Mouse (Mus musculus): Measurements from ENCODE around the gene B3gnt4. TPM values are rescaled to one million over a fixed set of nuclear protein-coding genes. Genes with fewer than 3 reads are reported as not detected.
A peak's percentile ranks its signal among the peaks of the same experiment; 100 is the strongest.

B3gnt4 gene
- polyA plus RNA-seq, 1 experiment from 2014 or later = 1.2 TPM

- no peaks in the 10 kb centered on the region for H3K9me3 ChIP-seq (ENCODE audit: control insufficient read depth, low read length)
- peaks cover 7% of the 10 kb centered on the region; the same call in 1 of the 2 replicates for H3K4me1 ChIP-seq (ENCODE audit: control insufficient read depth, insufficient read depth, low read length)
- DNase-seq = no peak
- H3K27me3 ChIP-seq (ENCODE audit: control insufficient read depth, insufficient read depth, low read length) = no peaks in the 10 kb centered on the region
- no peak overlapping the region for H3K4me2 ChIP-seq (ENCODE audit: low read length)
- no peak for ATAC-seq (ENCODE audit: low FRiP score, low TSS enrichment)
- no peak overlapping the region for H3K4me3 ChIP-seq (replicated peaks; ENCODE audit: low read depth, low read length)
- H3K9ac ChIP-seq (replicated peaks; ENCODE audit: low read length) = no peak overlapping the region
- 88% methylated on average over 1 of the region's 1 CpGs for WGBS
- H3K36me3 ChIP-seq (ENCODE audit: control insufficient read depth, insufficient read depth, low read length) = peaks cover 29% of the 10 kb centered on the region
- no peak overlapping the region for H3K27ac ChIP-seq (replicated peaks; ENCODE audit: low read depth, low read length)
Measured at GRCm38 (mm10) chr5:123522166-123522565, 11.9 kb downstream of the B3gnt4 start.

- Histone ChIP-seq H3K4me2 (ENCODE audit: low read length) (peak within 1 kb of the TSS; percentile 94), H3K36me3 (ENCODE audit: control insufficient read depth, insufficient read depth, low read length) (peaks cover 27% of the 10 kb centered on the region), H3K9me3 (ENCODE audit: control insufficient read depth, low read length) (no peaks in the 10 kb centered on the region), H3K27ac (replicated peaks; ENCODE audit: low read depth, low read length) (peak within 1 kb of the TSS; percentile 83), H3K9ac (replicated peaks; ENCODE audit: low read length) (peak within 1 kb of the TSS; percentile 73), H3K27me3 (ENCODE audit: control insufficient read depth, insufficient read depth, low read length) (no peaks in the 10 kb centered on the region), H3K4me3 (replicated peaks; ENCODE audit: low read depth, low read length) (peak within 1 kb of the TSS; percentile 97), H3K4me1 (ENCODE audit: control insufficient read depth, insufficient read depth, low read length) (peaks cover 7% of the 10 kb centered on the region; the same call in 1 of the 2 replicates)
- under 1% methylated on average over 82 of the region's 82 CpGs for WGBS
- DNase-seq (peak; percentile 100), ATAC-seq (ENCODE audit: low FRiP score, low TSS enrichment) (peak; percentile 98)
Measured at GRCm38 (mm10) chr5:123523692-123524392, 13.6 kb downstream of the B3gnt4 start, which contains the start of gene Diablo. TSS of gene Diablo (minus strand) at chr5:123524176.

GRCm38 (mm10) chr5:123524393-123524750 is 14.1 kb downstream of the B3gnt4 start:
- Histone ChIP-seq H3K9ac (replicated peaks; ENCODE audit: low read length) (peak overlapping the region; percentile 51), H3K9me3 (ENCODE audit: control insufficient read depth, low read length) (no peaks in the 10 kb centered on the region), H3K4me3 (replicated peaks; ENCODE audit: low read depth, low read length) (peak overlapping the region; percentile 97), H3K36me3 (ENCODE audit: control insufficient read depth, insufficient read depth, low read length) (peaks cover 29% of the 10 kb centered on the region), H3K4me2 (ENCODE audit: low read length) (peak overlapping the region; percentile 94), H3K4me1 (ENCODE audit: control insufficient read depth, insufficient read depth, low read length) (peaks cover 7% of the 10 kb centered on the region; the same call in 1 of the 2 replicates), H3K27ac (replicated peaks; ENCODE audit: low read depth, low read length) (peak overlapping the region; percentile 83), H3K27me3 (ENCODE audit: control insufficient read depth, insufficient read depth, low read length) (no peaks in the 10 kb centered on the region)
- ATAC-seq (ENCODE audit: low FRiP score, low TSS enrichment) (peak; percentile 92), DNase-seq (no peak)
- WGBS = 0% methylated on average over 24 of the region's 27 CpGs

- DNase-seq (no peak), ATAC-seq (ENCODE audit: low FRiP score, low TSS enrichment) (no peak)
- no peaks in the 10 kb centered on the region for H3K9me3 ChIP-seq (ENCODE audit: control insufficient read depth, low read length)
- H3K27ac ChIP-seq (replicated peaks; ENCODE audit: low read depth, low read length) = peak within 1 kb of the TSS; percentile 83
- H3K4me2 ChIP-seq (ENCODE audit: low read length) = peak within 1 kb of the TSS; percentile 94
- no peaks in the 10 kb centered on the region for H3K27me3 ChIP-seq (ENCODE audit: control insufficient read depth, insufficient read depth, low read length)
- peak within 1 kb of the TSS; percentile 97 for H3K4me3 ChIP-seq (replicated peaks; ENCODE audit: low read depth, low read length)
- peak within 1 kb of the TSS; percentile 51 for H3K9ac ChIP-seq (replicated peaks; ENCODE audit: low read length)
- 85% methylated on average over 7 of the region's 7 CpGs for WGBS
- peaks cover 33% of the 10 kb centered on the region for H3K36me3 ChIP-seq (ENCODE audit: control insufficient read depth, insufficient read depth, low read length)
- H3K4me1 ChIP-seq (ENCODE audit: control insufficient read depth, insufficient read depth, low read length) = peaks cover 7% of the 10 kb centered on the region; the same call in 1 of the 2 replicates
Measured at GRCm38 (mm10) chr5:123525281-123525680, 15.0 kb downstream of the B3gnt4 start, which contains the start of gene Gm49027. TSS of gene Gm49027 (minus strand) at chr5:123525488.

- Histone ChIP-seq H3K27me3 (ENCODE audit: control insufficient read depth, insufficient read depth, low read length) (no peaks in the 10 kb centered on the region), H3K4me2 (ENCODE audit: low read length) (no peak overlapping the region), H3K4me1 (ENCODE audit: control insufficient read depth, insufficient read depth, low read length) (peaks cover 7% of the 10 kb centered on the region; the same call in 1 of the 2 replicates), H3K9ac (replicated peaks; ENCODE audit: low read length) (no peak overlapping the region), H3K4me3 (replicated peaks; ENCODE audit: low read depth, low read length) (no peak overlapping the region), H3K9me3 (ENCODE audit: control insufficient read depth, low read length) (no peaks in the 10 kb centered on the region), H3K27ac (replicated peaks; ENCODE audit: low read depth, low read length) (no peak overlapping the region), H3K36me3 (ENCODE audit: control insufficient read depth, insufficient read depth, low read length) (peaks cover 40% of the 10 kb centered on the region)
- no peak for ATAC-seq (ENCODE audit: low FRiP score, low TSS enrichment)
- WGBS = 90% methylated on average over 9 of the region's 9 CpGs
- DNase-seq = no peak
Measured at GRCm38 (mm10) chr5:123525916-123526495, 15.7 kb downstream of the B3gnt4 start.

- H3K27ac ChIP-seq (replicated peaks; ENCODE audit: low read depth, low read length) = no peak overlapping the region
- peaks cover 66% of the 10 kb centered on the region for H3K36me3 ChIP-seq (ENCODE audit: control insufficient read depth, insufficient read depth, low read length)
- no peak overlapping the region for H3K4me2 ChIP-seq (ENCODE audit: low read length)
- H3K4me1 ChIP-seq (ENCODE audit: control insufficient read depth, insufficient read depth, low read length) = no peaks in the 10 kb centered on the region
- no peaks in the 10 kb centered on the region for H3K9me3 ChIP-seq (ENCODE audit: control insufficient read depth, low read length)
- no peak overlapping the region for H3K9ac ChIP-seq (replicated peaks; ENCODE audit: low read length)
- WGBS = 79% methylated on average over 7 of the region's 7 CpGs
- H3K4me3 ChIP-seq (replicated peaks; ENCODE audit: low read depth, low read length) = no peak overlapping the region
- no peak for DNase-seq
- ATAC-seq (ENCODE audit: low FRiP score, low TSS enrichment) = no peak
- H3K27me3 ChIP-seq (ENCODE audit: control insufficient read depth, insufficient read depth, low read length) = no peaks in the 10 kb centered on the region
Measured at GRCm38 (mm10) chr5:123528641-123529040, 18.4 kb downstream of the B3gnt4 start.

GRCm38 (mm10) chr5:123530056-123530455 is 19.8 kb downstream of the B3gnt4 start:
- 92% methylated on average over 8 of the region's 8 CpGs for WGBS
- Histone ChIP-seq H3K9ac (replicated peaks; ENCODE audit: low read length) (no peak overlapping the region), H3K27me3 (ENCODE audit: control insufficient read depth, insufficient read depth, low read length) (no peaks in the 10 kb centered on the region), H3K36me3 (ENCODE audit: control insufficient read depth, insufficient read depth, low read length) (peaks cover 79% of the 10 kb centered on the region), H3K4me1 (ENCODE audit: control insufficient read depth, insufficient read depth, low read length) (no peaks in the 10 kb centered on the region), H3K4me2 (ENCODE audit: low read length) (no peak overlapping the region), H3K4me3 (replicated peaks; ENCODE audit: low read depth, low read length) (no peak overlapping the region), H3K9me3 (ENCODE audit: control insufficient read depth, low read length) (no peaks in the 10 kb centered on the region), H3K27ac (replicated peaks; ENCODE audit: low read depth, low read length) (no peak overlapping the region)
- no peak for DNase-seq
- no peak for ATAC-seq (ENCODE audit: low FRiP score, low TSS enrichment)

- WGBS = 96% methylated on average over 10 of the region's 10 CpGs
- H3K9me3 ChIP-seq (ENCODE audit: control insufficient read depth, low read length) = no peaks in the 10 kb centered on the region
- no peaks in the 10 kb centered on the region for H3K4me1 ChIP-seq (ENCODE audit: control insufficient read depth, insufficient read depth, low read length)
- no peaks in the 10 kb centered on the region for H3K27me3 ChIP-seq (ENCODE audit: control insufficient read depth, insufficient read depth, low read length)
- no peak overlapping the region for H3K27ac ChIP-seq (replicated peaks; ENCODE audit: low read depth, low read length)
- DNase-seq (no peak), ATAC-seq (ENCODE audit: low FRiP score, low TSS enrichment) (no peak)
- no peak overlapping the region for H3K4me2 ChIP-seq (ENCODE audit: low read length)
- H3K4me3 ChIP-seq (replicated peaks; ENCODE audit: low read depth, low read length) = no peak overlapping the region
- H3K9ac ChIP-seq (replicated peaks; ENCODE audit: low read length) = no peak overlapping the region
- H3K36me3 ChIP-seq (ENCODE audit: control insufficient read depth, insufficient read depth, low read length) = peaks cover 86% of the 10 kb centered on the region
Measured at GRCm38 (mm10) chr5:123533801-123534200, 23.5 kb downstream of the B3gnt4 start.

- DNase-seq (no peak), ATAC-seq (ENCODE audit: low FRiP score, low TSS enrichment) (no peak)
- Histone ChIP-seq H3K4me2 (ENCODE audit: low read length) (no peak overlapping the region), H3K27me3 (ENCODE audit: control insufficient read depth, insufficient read depth, low read length) (no peaks in the 10 kb centered on the region), H3K4me3 (replicated peaks; ENCODE audit: low read depth, low read length) (no peak overlapping the region), H3K27ac (replicated peaks; ENCODE audit: low read depth, low read length) (no peak overlapping the region), H3K36me3 (ENCODE audit: control insufficient read depth, insufficient read depth, low read length) (peaks cover 58% of the 10 kb centered on the region), H3K4me1 (ENCODE audit: control insufficient read depth, insufficient read depth, low read length) (no peaks in the 10 kb centered on the region), H3K9ac (replicated peaks; ENCODE audit: low read length) (no peak overlapping the region), H3K9me3 (ENCODE audit: control insufficient read depth, low read length) (no peaks in the 10 kb centered on the region)
- 89% methylated on average over 7 of the region's 7 CpGs for WGBS
Measured at GRCm38 (mm10) chr5:123555693-123556092, 45.4 kb downstream of the B3gnt4 start.
